Mouse (Mus musculus) adrenal gland, postnatal 0 days (tissue): ENCODE results near the gene Fbxo46. TPM values are rescaled to one million over a fixed set of nuclear protein-coding genes. Genes with fewer than 3 reads are reported as not detected.

Source experiments
- microRNA-seq: library from miRNA; unstranded; fragments of <30 nt; microRNA quantifications from one replicate; pipeline ENCODE4, GENCODE M21; 2016; ENCODE audit warnings: borderline replicate concordance; ENCODE audit not compliant: insufficient number of aligned reads
- polyA plus RNA-seq: library from polyadenylated mRNA; unstranded; fragments of >200 nt; fragmentation: Nextera tagmentation; extraction: Ambion mirVana; gene quantifications from 2 replicates; pipeline ENCODE4 v1.2.1, GENCODE M21; 2015

The Fbxo46 gene
- 5.8 and 8.7 TPM in 2 replicates for polyA plus RNA-seq

DNA sequence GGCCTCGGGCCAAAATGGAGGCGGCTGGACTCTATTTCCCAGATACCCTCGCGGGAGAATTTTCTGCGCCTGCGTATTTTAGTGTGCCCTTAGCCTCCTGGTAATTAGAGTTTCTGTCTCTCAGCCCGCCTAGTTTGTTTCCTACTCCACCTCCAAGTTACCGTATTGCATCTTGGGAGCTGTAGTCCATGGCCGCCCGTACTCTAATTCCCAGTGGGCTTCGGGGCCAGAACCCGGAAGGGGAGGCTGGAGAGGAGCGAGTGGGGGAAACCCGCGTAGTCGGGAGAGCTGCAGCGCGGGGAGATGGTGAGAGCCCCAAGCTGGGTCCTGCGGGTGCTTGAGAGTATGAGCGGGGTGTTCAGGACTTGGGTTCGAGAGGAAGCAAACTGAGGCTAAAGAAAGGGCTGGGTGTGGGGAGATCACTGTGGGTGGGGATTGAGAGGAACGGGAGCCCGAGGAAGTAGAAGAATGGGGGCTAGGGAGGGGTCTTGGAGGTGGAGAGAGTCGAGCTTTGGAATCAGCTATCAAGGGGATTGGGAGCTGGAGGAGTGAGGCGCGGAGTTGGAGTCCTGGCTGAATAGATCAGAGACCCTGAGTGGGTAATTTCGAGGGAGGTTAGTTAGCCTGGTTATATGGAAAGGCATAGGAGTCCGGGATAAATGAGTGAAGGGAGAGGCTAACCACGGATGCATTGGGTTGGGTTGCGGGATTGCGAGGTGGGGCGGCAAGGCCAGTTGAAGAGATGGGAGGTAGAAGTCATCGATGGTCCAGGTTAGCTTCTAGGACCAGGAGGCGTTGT lies at the start of gene Fbxo46:
TSS of gene Fbxo46 (plus strand) at position 229 of the 799 bp plus-strand sequence.

DNA sequence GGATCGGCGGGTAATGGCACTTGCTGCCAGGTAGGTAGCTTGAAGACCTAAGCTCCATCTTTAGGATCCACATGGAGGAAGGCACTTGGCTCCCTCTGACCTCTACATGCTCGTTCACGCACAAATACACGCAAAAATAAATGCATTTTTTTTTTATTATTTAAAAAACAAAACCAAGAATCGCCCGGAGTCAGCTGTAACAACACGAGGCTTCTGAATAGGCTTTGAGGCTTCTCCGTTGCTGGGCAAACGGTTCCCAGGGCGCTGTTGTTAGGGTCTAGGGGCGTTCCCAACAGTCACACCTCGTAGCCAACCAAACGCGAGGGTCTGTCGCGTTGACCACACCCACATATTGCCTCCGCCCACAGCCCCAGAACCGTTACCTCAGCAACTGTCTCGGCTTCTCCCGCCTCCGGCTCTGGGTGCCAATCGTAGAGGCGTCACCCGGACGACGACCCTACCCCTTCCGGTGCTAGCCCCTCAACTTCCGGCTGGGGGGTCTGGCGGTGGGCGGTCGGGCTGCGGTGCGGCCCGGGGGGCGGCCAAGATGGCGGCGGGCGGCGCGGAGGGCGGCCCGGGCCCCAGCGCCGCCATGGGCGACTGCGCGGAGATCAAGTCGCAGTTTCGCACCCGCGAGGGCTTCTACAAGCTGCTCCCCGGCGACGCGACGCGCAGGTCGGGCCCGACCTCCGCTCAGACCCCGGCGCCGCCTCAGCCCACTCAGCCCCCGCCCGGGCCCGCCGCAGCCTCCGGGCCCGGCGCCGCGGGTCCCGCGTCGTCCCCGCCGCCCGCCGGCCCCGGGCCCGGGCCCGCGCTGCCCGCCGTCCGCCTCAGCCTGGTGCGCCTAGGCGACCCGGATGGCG lies 43.7 kb upstream of the Fbxo46 start, which contains the start of gene Dmwd:
TSS of gene Dmwd (plus strand) at position 505 of the 863 bp plus-strand sequence.

DNA sequence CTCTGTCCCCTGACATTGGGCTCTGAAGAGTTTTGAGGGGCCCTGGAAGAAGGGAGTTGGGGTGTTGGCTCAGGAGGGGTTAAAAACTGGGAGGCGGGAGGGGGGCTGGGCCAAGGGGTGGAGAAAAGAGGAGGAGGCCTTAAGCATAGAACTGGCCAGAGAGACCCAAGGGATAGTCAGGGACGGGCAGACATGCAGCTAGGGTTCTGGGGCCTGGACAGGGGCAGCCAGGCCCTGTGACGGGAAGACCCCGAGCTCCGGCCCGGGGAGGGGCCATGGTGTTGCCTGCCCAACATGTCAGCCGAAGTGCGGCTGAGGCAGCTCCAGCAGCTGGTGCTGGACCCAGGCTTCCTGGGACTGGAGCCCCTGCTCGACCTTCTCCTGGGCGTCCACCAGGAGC lies 36.0 kb upstream of the Fbxo46 start, which contains the start of gene Dmpk:
TSS of gene Dmpk (plus strand) at position 149 of the 400 bp plus-strand sequence.

GRCm38 (mm10) chr7:19094471-19094825 lies 25.2 kb upstream of the Fbxo46 start, which contains the start of gene Six5:
Gene Six5, plus strand, starts transcription at chr7:19094594.

GRCm38 (mm10) chr7:19118028-19118771 lies 1.5 kb upstream of the Fbxo46 start, which contains the start of gene Gm4969:
Gene Gm4969, minus strand, starts transcription at chr7:19118368.

DNA sequence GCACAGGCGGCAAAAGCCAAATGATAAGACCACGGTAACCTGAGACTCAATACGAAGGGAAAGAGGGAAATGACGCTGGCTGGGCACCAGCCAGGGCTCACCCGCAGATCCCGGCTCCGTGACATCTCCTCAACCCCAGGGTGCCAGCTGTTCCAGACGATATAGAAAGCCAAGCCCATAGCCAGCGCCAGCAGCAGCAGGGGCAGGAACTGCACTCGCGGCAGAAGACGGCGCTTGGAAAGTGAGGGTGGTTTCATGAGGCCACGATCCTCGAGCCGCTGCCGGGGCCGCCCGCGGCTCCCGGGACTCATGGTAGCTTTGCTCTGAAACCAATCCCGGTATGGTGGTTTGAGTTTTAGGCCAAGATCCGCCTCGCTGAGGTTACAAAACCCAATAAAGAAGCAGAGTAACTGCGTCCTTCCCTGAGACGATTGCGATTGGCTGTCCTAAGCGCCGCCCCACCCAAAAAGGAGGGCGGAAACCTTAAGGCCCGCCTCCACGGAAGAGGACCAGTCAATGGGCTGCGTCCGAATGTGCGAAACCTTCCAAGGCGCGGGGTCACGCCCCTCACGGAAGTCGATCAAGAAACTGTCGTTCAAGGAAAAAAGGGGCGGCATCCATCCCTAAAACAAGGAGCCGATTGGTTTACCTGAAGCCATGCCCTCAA lies 29.3 kb downstream of the Fbxo46 start, which contains the start of gene Qpctl:
TSS of gene Qpctl (minus strand) at position 417 of the 667 bp plus-strand sequence.

GRCm38 (mm10) chr7:19149626-19150025 lies 30.0 kb downstream of the Fbxo46 start, which contains the start of gene Snrpd2:
Gene Snrpd2, plus strand, starts transcription at chr7:19149722.

DNA sequence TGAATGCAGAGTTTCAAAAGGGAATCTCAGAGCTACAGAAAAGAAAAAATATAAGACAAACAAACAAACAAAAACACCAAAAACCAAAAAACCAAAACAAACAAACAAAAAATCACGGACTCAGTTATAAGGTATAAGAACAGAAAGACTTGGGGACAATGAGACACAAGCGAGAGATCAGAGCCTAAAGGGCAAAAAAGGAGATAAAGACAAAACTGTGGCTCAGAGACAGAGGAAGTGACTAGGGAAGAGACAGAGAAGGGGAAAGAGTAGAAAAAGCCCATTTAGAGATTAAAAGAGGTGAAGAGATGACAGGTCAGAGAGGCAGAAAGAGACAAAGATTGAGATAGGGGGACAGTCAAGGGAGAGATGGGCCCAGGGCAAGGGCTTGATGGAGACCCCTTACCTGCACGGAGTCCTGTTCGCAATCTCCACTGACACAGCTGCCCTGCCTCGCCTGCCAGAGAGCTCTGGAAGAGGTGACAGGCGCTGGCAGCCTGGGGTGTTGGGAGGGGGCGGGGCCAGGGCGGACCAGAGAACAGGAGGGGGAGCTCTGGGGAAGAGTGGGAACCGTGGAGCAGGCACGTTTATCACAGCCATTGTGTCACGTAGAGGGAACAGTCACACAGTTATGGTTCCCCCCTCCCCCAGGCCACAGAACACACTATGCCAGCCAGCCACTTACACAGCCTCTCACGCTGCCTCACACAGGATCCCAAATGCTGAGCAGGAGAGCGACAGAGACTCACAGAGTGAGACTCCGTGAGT lies 46.2 kb downstream of the Fbxo46 start, which contains the start of gene Gipr:
TSS of gene Gipr (minus strand) at position 472 of the 768 bp plus-strand sequence.

GRCm38 (mm10) chr7:19175708-19176515 lies 56.3 kb downstream of the Fbxo46 start, which contains the start of gene Eml2:
Gene Eml2, plus strand, starts transcription at chr7:19176421.

Small RNA genes within 50 kb of the gene (microRNA-seq; reads per million reads assigned to microRNA genes)
- gene Mir3100 = 1.1 reads per million
- 336 reads per million, percentile 59 among the genes with 10 or more reads in this experiment for gene Mir330

Other genes with a start within 250 kb of the Fbxo46 start
- gene Pglyrp1, start 248.5 kb upstream of the Fbxo46 start, polyA plus RNA-seq = 7.2 and 13.5 TPM in 2 replicates
- gene Ccdc61, start 209.4 kb upstream of the Fbxo46 start, polyA plus RNA-seq = 17.2 and 17.7 TPM in 2 replicates
- 0.58 and 0.68 TPM in 2 replicates for gene Nova2, start 194.0 kb upstream of the Fbxo46 start, polyA plus RNA-seq
- 0.16 TPM in 1 of 2 replicates, not detected in the other for gene Nanos2, start 132.5 kb upstream of the Fbxo46 start, polyA plus RNA-seq
- gene Mypop, start 128.6 kb upstream of the Fbxo46 start, polyA plus RNA-seq = 4.6 and 4.8 TPM in 2 replicates
- gene Irf2bp1, start 115.8 kb upstream of the Fbxo46 start, polyA plus RNA-seq = 15.6 and 16.6 TPM in 2 replicates
- gene Foxa3, start 96.3 kb upstream of the Fbxo46 start, polyA plus RNA-seq = 1.1 and 2.4 TPM in 2 replicates
- 14.9 and 20.6 TPM in 2 replicates for gene Sympk, start 95.5 kb upstream of the Fbxo46 start, polyA plus RNA-seq
- not detected in 2 replicates for gene Rsph6a, start 65.2 kb upstream of the Fbxo46 start, polyA plus RNA-seq
- 14.5 and 21.0 TPM in 2 replicates for gene Dmwd, start 43.6 kb upstream of the Fbxo46 start, polyA plus RNA-seq
- gene Dmpk, start 36.0 kb upstream of the Fbxo46 start, polyA plus RNA-seq = 21.6 and 28.7 TPM in 2 replicates
- 4.2 and 5.9 TPM in 2 replicates for gene Six5, start 25.3 kb upstream of the Fbxo46 start, polyA plus RNA-seq
- gene Gm4969, start 1.5 kb upstream of the Fbxo46 start, polyA plus RNA-seq = 0.33 and 0.44 TPM in 2 replicates
- 10.3 and 16.6 TPM in 2 replicates for gene Qpctl, start 29.4 kb downstream of the Fbxo46 start, polyA plus RNA-seq
- 109 and 149 TPM in 2 replicates for gene Snrpd2, start 29.9 kb downstream of the Fbxo46 start, polyA plus RNA-seq
- gene Gipr, start 46.3 kb downstream of the Fbxo46 start, polyA plus RNA-seq = 0.33 and 0.54 TPM in 2 replicates
- gene Eml2, start 56.6 kb downstream of the Fbxo46 start, polyA plus RNA-seq = 5.5 and 7.8 TPM in 2 replicates
- gene Gpr4, start 92.7 kb downstream of the Fbxo46 start, polyA plus RNA-seq = 0.98 and 2.9 TPM in 2 replicates
- gene Opa3, start 108.5 kb downstream of the Fbxo46 start, polyA plus RNA-seq = 15.0 and 17.1 TPM in 2 replicates
- gene Vasp, start 152.0 kb downstream of the Fbxo46 start, polyA plus RNA-seq = 43.2 and 55.1 TPM in 2 replicates
- 0.44 and 0.66 TPM in 2 replicates for gene Ppm1n, start 160.2 kb downstream of the Fbxo46 start, polyA plus RNA-seq
- gene Rtn2, start 162.8 kb downstream of the Fbxo46 start, polyA plus RNA-seq = 24.3 and 37.8 TPM in 2 replicates
- gene Fosb, start 190.2 kb downstream of the Fbxo46 start, polyA plus RNA-seq = 0.12 and 0.14 TPM in 2 replicates
- 47.3 and 52.6 TPM in 2 replicates for gene Ercc1, start 224.9 kb downstream of the Fbxo46 start, polyA plus RNA-seq
- gene Cd3eap, start 239.6 kb downstream of the Fbxo46 start, polyA plus RNA-seq = 11.2 and 13.6 TPM in 2 replicates
- 2.7 and 2.9 TPM in 2 replicates for gene Ppp1r13l, start 239.9 kb downstream of the Fbxo46 start, polyA plus RNA-seq